Mouse (Mus musculus) lung, embryonic 14.5 days (tissue): ENCODE measurements around the gene Rufy3. TPM values are rescaled to one million over a fixed set of nuclear protein-coding genes. Genes with fewer than 3 reads are reported as not detected.

Source experiments
- ATAC-seq: fragments of 200-750 bp; cut with Nextera tagmentation; 2 replicates; pipeline ENCODE4 v1.8.0; 2017; ENCODE audit warnings: mild to moderate bottlenecking, moderate TSS enrichment, moderate library complexity; ENCODE audit not compliant: insufficient read depth
- DNase-seq: peaks from one replicate; pipeline ENCODE4 v3.0.0-alpha.2; 2015
- H3K27ac ChIP-seq: fragments of 300-500 bp; sonication (generic); 2 replicates; pipeline ENCODE4 v1.5.1; 2014; ENCODE audit warnings: low read depth, mild to moderate bottlenecking, moderate library complexity
- H3K27me3 ChIP-seq: fragments of 300-500 bp; sonication (generic); 2 replicates; pipeline ENCODE4 v1.6.1; 2014; ENCODE audit warnings: low read length, control low read depth; ENCODE audit not compliant: insufficient read depth
- H3K36me3 ChIP-seq: fragments of 300-500 bp; sonication (generic); 2 replicates; pipeline ENCODE4 v1.6.1; 2014; ENCODE audit warnings: control low read depth; ENCODE audit not compliant: insufficient read depth
- H3K4me1 ChIP-seq: fragments of 300-500 bp; sonication (generic); 2 replicates; pipeline ENCODE4 v1.6.1; 2014; ENCODE audit warnings: antibody characterized with exemption, control low read depth; ENCODE audit not compliant: insufficient read depth
- H3K4me2 ChIP-seq: fragments of 300-500 bp; sonication (generic); 2 replicates; pipeline ENCODE4 v1.6.1; 2014; ENCODE audit warnings: mild to moderate bottlenecking
- H3K4me3 ChIP-seq: fragments of 300-500 bp; sonication (generic); 2 replicates; pipeline ENCODE4 v1.5.1; 2014; ENCODE audit warnings: low read depth, low read length
- H3K9ac ChIP-seq: fragments of 300-500 bp; sonication (generic); 2 replicates; pipeline ENCODE4 v1.6.1; 2014
- H3K9me3 ChIP-seq: fragments of 300-500 bp; sonication (generic); 2 replicates; pipeline ENCODE4 v1.6.1; 2016; ENCODE audit warnings: low read depth, low read length, control low read depth
- CTCF ChIP-seq: IDR thresholded peaks from 2 replicates; pipeline ENCODE4 v1.5.1; 2016; ENCODE audit warnings: antibody characterized with exemption, low read depth
- WGBS: fragments of 180-500 bp; shearing (Covaris S2); extraction: QIAGEN DNeasy Blood & Tissue Kit; methylation state at CpG from one replicate; pipeline ENCODE4 v1.1.7; 2014; 5-methylcytosine and 5-hydroxymethylcytosine counted together
- polyA plus RNA-seq: library from polyadenylated mRNA; unstranded; fragments of >200 nt; fragmentation: Nextera tagmentation; extraction: Ambion mirVana; gene quantifications from 2 replicates; pipeline ENCODE4 v1.2.1, GENCODE M21; 2014

The Rufy3 gene
- polyA plus RNA-seq, 1 experiment from 2014 or later: 14.0 TPM

GRCm38 (mm10) chr5:88565148-88566033 lies 551 bp downstream of the Rufy3 start:
- peak overlapping the region; percentile 76 for H3K9ac ChIP-seq
- no peaks in the 10 kb centered on the region for H3K27me3 ChIP-seq
- peak overlapping the region; percentile 80 for H3K4me2 ChIP-seq
- H3K4me1 ChIP-seq: no peaks in the 10 kb centered on the region
- H3K4me3 ChIP-seq: peak overlapping the region; percentile 82
- ATAC-seq (peak; percentile 77), DNase-seq (peak; percentile 75)
- no peak for TF ChIP-seq CTCF
- peaks cover 2% of the 10 kb centered on the region; the same call in 1 of the 2 replicates for H3K36me3 ChIP-seq
- no peaks in the 10 kb centered on the region for H3K9me3 ChIP-seq
- under 1% methylated on average over 90 of the region's 119 CpGs for WGBS
- peak overlapping the region; percentile 87 for H3K27ac ChIP-seq

GRCm38 (mm10) chr5:88566034-88566841 lies 1.4 kb downstream of the Rufy3 start:
- Histone ChIP-seq H3K4me3 (peak overlapping the region; percentile 82), H3K4me2 (peak overlapping the region; percentile 80), H3K9me3 (no peaks in the 10 kb centered on the region), H3K9ac (peak overlapping the region; percentile 76), H3K36me3 (peaks cover 8% of the 10 kb centered on the region; the same call in 1 of the 2 replicates), H3K27ac (peak overlapping the region; percentile 87), H3K27me3 (no peaks in the 10 kb centered on the region), H3K4me1 (no peaks in the 10 kb centered on the region)
- 1% methylated on average over 14 of the region's 14 CpGs for WGBS
- DNase-seq (peak; percentile 69), ATAC-seq (peak; percentile 47)
- TF ChIP-seq CTCF: no peak

- WGBS: 86% methylated on average over 3 of the region's 3 CpGs
- no peak overlapping the region for H3K9ac ChIP-seq
- no peak overlapping the region for H3K4me3 ChIP-seq
- H3K27me3 ChIP-seq: no peaks in the 10 kb centered on the region
- H3K4me2 ChIP-seq: no peak overlapping the region
- no peak overlapping the region for H3K27ac ChIP-seq
- DNase-seq: no peak
- TF ChIP-seq CTCF: no peak
- H3K36me3 ChIP-seq: peaks cover 8% of the 10 kb centered on the region; the same call in 1 of the 2 replicates
- ATAC-seq: no peak
- H3K4me1 ChIP-seq: no peaks in the 10 kb centered on the region
- H3K9me3 ChIP-seq: no peaks in the 10 kb centered on the region
Measured at GRCm38 (mm10) chr5:88569541-88569940, 4.7 kb downstream of the Rufy3 start.

GRCm38 (mm10) chr5:88574829-88575228 lies 10.0 kb downstream of the Rufy3 start:
- DNase-seq (no peak), ATAC-seq (no peak)
- no peak overlapping the region for H3K27ac ChIP-seq
- H3K4me3 ChIP-seq: no peak overlapping the region
- H3K27me3 ChIP-seq: no peaks in the 10 kb centered on the region
- peaks cover 4% of the 10 kb centered on the region; the same call in 1 of the 2 replicates for H3K4me1 ChIP-seq
- WGBS: 84% methylated on average over 3 of the region's 3 CpGs
- TF ChIP-seq CTCF: no peak
- H3K9me3 ChIP-seq: no peaks in the 10 kb centered on the region
- no peak overlapping the region for H3K4me2 ChIP-seq
- H3K9ac ChIP-seq: no peak overlapping the region
- peaks cover 10% of the 10 kb centered on the region; the same call in 1 of the 2 replicates for H3K36me3 ChIP-seq

GRCm38 (mm10) chr5:88575506-88576338 lies 10.9 kb downstream of the Rufy3 start:
- no peak overlapping the region for H3K4me2 ChIP-seq
- H3K9me3 ChIP-seq: no peaks in the 10 kb centered on the region
- H3K4me1 ChIP-seq: peaks cover 4% of the 10 kb centered on the region; the same call in 1 of the 2 replicates
- H3K27ac ChIP-seq: no peak overlapping the region
- H3K9ac ChIP-seq: no peak overlapping the region
- no peak for TF ChIP-seq CTCF
- peaks cover 5% of the 10 kb centered on the region; the same call in 1 of the 2 replicates for H3K36me3 ChIP-seq
- no peak overlapping the region for H3K4me3 ChIP-seq
- no peaks in the 10 kb centered on the region for H3K27me3 ChIP-seq
- 51% methylated on average over 3 of the region's 3 CpGs for WGBS
- ATAC-seq: peak; percentile 68
- peak; percentile 17 for DNase-seq

- no peak overlapping the region for H3K9ac ChIP-seq
- no peaks in the 10 kb centered on the region for H3K27me3 ChIP-seq
- no peak overlapping the region for H3K4me3 ChIP-seq
- H3K27ac ChIP-seq: no peak overlapping the region
- H3K9me3 ChIP-seq: no peaks in the 10 kb centered on the region
- ATAC-seq: no peak
- 61% methylated on average over 10 of the region's 10 CpGs for WGBS
- peaks cover 8% of the 10 kb centered on the region for H3K4me1 ChIP-seq
- no peak for TF ChIP-seq CTCF
- no peak overlapping the region for H3K4me2 ChIP-seq
- no peak for DNase-seq
- H3K36me3 ChIP-seq: peaks cover 3% of the 10 kb centered on the region; the same call in 1 of the 2 replicates
Measured at GRCm38 (mm10) chr5:88580681-88581080, 15.8 kb downstream of the Rufy3 start.
